ENCODE assay signal across 29 mouse cellular contexts in genomic region chr17:89144806-89145205, GRCm38 (mm10). TPM values are rescaled to one million over a fixed set of nuclear protein-coding genes. Genes with fewer than 3 reads are reported as not detected.
DNase-seq lines count a peak whose midpoint lies in the region; ATAC-seq lines count a peak whose summit lies in the region.
"Had no signal": no experiment of that assay in that cellular context is flagged by ENCODE, and none has a peak within 500 bp of the region (broad histone marks: within the 10 kb centered on the region; RNA-seq: fewer than 3 reads in every experiment).

No protein-coding gene starts in this region.

- peak; percentile 55; the same call in 1 of the 2 replicates for ATAC-seq in frontal cortex, adult (ENCODE audit: low TSS enrichment)
- ATAC-seq: activated CD4-positive, CD25-positive, alpha-beta regulatory T cell, adult 4 months; forebrain, embryonic 13.5 days; forebrain, postnatal 0 days; Patski had no signal

- DNase-seq in frontal cortex, adult 2 months (ENCODE audit: extremely low spot score in 1 of 2, low spot score in 1 of 2): no peak
- DNase-seq in ovary, adult 18-20 months (ENCODE audit: low spot score): peak; percentile 65
- DNase-seq in ovary, postnatal 14 days (ENCODE audit: low spot score): no peak
- DNase-seq in brain, adult 2 months (ENCODE audit: low read depth, low spot score): peak; percentile 56
- peak; percentile 43 for DNase-seq in testis, postnatal 10 days (ENCODE audit: low spot score)
- DNase-seq in cerebellum, postnatal 14 days: no peak
- no peak for DNase-seq in adrenal gland, adult 8-10 months
- DNase-seq: adrenal gland, postnatal 25 days; cerebellum, adult 11 months; cerebellum, adult 8-10 months; cerebellum, postnatal 25 days; forebrain, postnatal 0 days; heart, adult 18-20 months; heart, postnatal 14 days had no signal

RNA-seq across cellular contexts. Expression of gene Fshr, which starts 55.7 kb away (rescaled TPM):
- polyA plus RNA-seq in frontal cortex, adult 2 months (2012; rRNA removed): 0.04 TPM in 1 of 2 replicates, not detected in the other
- total RNA-seq in adrenal gland, adult 8-10 months (2022): not detected
- total RNA-seq: adrenal gland, adult 18-20 months; adrenal gland, postnatal 25 days; forebrain, postnatal 0 days; gastrocnemius, adult 8-10 months; gastrocnemius, postnatal 4 days; heart, adult 18-20 months; heart, postnatal 14 days; hematopoietic stem cell, adult 5-6 weeks; MEL had no signal
- polyA plus RNA-seq: activated CD4-positive, CD25-positive, alpha-beta regulatory T cell, adult 4 months; C2C12; cortical plate, adult 2 months; embryonic facial prominence, embryonic 10.5 days; embryonic facial prominence, embryonic 14.5 days; forebrain, embryonic 13.5 days; forebrain, postnatal 0 days; heart, embryonic 11.5 days; hindbrain, embryonic 14.5 days; Patski had no signal

Comparison
In these comparisons a context has a peak if more than half of its experiments do, and no peak if none do; other contexts are left out.
1. DNase-seq: peak in ovary, adult 18-20 months (single experiment), brain, adult 2 months (single experiment) and testis, postnatal 10 days (single experiment); none in frontal cortex, adult 2 months (0 of 2), ovary, postnatal 14 days (single experiment), cerebellum, postnatal 14 days (0 of 2) and adrenal gland, adult 8-10 months (single experiment).